ENCODE assay signal across 8 mouse cellular contexts in the genomic region with DNA sequence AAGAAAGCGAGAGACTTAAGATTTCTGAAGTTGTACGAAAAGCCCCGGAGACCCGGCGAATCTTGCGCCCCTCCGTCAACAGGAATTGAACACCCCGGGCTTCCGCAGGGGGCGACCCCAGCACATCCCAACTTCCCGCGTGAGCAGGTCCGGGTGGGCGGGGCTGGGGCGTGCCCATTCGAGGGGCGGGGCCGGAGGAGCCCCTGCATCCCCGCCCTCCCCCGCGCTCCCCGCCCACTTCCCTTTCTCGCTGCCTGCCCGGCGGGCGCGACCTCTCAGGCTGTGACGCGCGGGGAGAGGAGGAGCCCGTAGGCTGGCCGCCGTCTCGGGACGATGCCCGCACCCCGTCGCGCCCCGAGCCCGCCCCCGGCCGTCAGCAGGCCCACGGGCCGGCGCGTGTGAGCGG.
DNase-seq lines count a peak whose midpoint lies in the region; ATAC-seq and TF ChIP-seq lines count a peak whose summit lies in the region.

No protein-coding gene starts in this region.

- WGBS in forebrain, embryonic 14.5 days, result 2% methylated on average over 33 of the region's 48 CpGs
- under 1% methylated on average over 44 of the region's 48 CpGs for WGBS in lung, adult 2 months
- under 1% methylated on average over 37 of the region's 48 CpGs for WGBS in neural tube, embryonic 15.5 days

- peak overlapping the region; percentile 56 for H3K27ac ChIP-seq in forebrain, embryonic 14.5 days (ENCODE audit: low read depth, low read length)
- H3K27ac ChIP-seq in neural tube, embryonic 15.5 days (replicated peaks), result peak overlapping the region; percentile 72

- ATAC-seq in G1E (ENCODE audit: extremely low read depth, insufficient number of reproducible peaks, low FRiP score, poor library complexity, severe bottlenecking), result peak; percentile 95
- ATAC-seq in forebrain, embryonic 14.5 days, result peak; percentile 95
- peak; percentile 84 for ATAC-seq in neural tube, embryonic 15.5 days (ENCODE audit: low FRiP score)

- TF ChIP-seq POLR2A in lung, adult 2 months (IDR thresholded peaks at IDR 0.05; ENCODE audit: borderline replicate concordance, extremely low read depth, low read depth, low read length), result no peak

- H3K4me1 ChIP-seq in G1E (ENCODE audit: insufficient read depth, low read depth, low read length), result peaks cover 29% of the 10 kb centered on the region
- peaks cover 2% of the 10 kb centered on the region; the same call in 1 of the 2 replicates for H3K4me1 ChIP-seq in forebrain, embryonic 14.5 days (ENCODE audit: control insufficient read depth, insufficient read depth, low read length)
- no peaks in the 10 kb centered on the region; the same call in 1 of the 2 replicates for H3K4me1 ChIP-seq in lung, adult 2 months (ENCODE audit: control insufficient read depth, insufficient read depth, low read length)
- H3K4me1 ChIP-seq in neural tube, embryonic 15.5 days, result peaks cover 29% of the 10 kb centered on the region

- H3K36me3 ChIP-seq in G1E (replicated peaks), result peaks cover 8% of the 10 kb centered on the region
- no peaks in the 10 kb centered on the region for H3K36me3 ChIP-seq in forebrain, embryonic 14.5 days (ENCODE audit: control insufficient read depth, insufficient read depth, low read length)
- H3K36me3 ChIP-seq in neural tube, embryonic 15.5 days, result no peaks in the 10 kb centered on the region

- no peak for TF ChIP-seq CTCF in G1E (IDR thresholded peaks at IDR 0.05; ENCODE audit: low read depth, low read length)
- no peak for TF ChIP-seq CTCF in lung, adult 2 months (IDR thresholded peaks at IDR 0.05; ENCODE audit: insufficient read depth, low read length)

- intact Hi-C loops in heart, postnatal 25 days (cut with DNase I), result no loop called here

- peak; percentile 99 for DNase-seq in G1E (ENCODE audit: low spot score)
- DNase-seq in cerebellum, adult 11 months, result peak; percentile 50
- DNase-seq in forebrain, embryonic 14.5 days (ENCODE audit: low spot score), result peak; percentile 92
- DNase-seq in heart, postnatal 25 days (ENCODE audit: low spot score), result peak; percentile 85
- DNase-seq in layer of hippocampus, adult 18-20 months (ENCODE audit: low spot score in 2 of 2), result peak; percentile 54 to 67
- DNase-seq in lung, adult 2 months, result peak; percentile 83
- DNase-seq in testis, postnatal 14 days (ENCODE audit: low spot score), result peak; percentile 91

- H3K4me3 ChIP-seq in G1E (ENCODE audit: low read depth, low read length), result peak overlapping the region; percentile 88
- H3K4me3 ChIP-seq in forebrain, embryonic 14.5 days (ENCODE audit: low read depth, low read length), result peak overlapping the region; percentile 64
- peak overlapping the region; percentile 77 for H3K4me3 ChIP-seq in lung, adult 2 months (replicated peaks; ENCODE audit: extremely low read depth, low read depth, low read length)
- H3K4me3 ChIP-seq in neural tube, embryonic 15.5 days (replicated peaks), result peak overlapping the region; percentile 59

- H3K27me3 ChIP-seq in G1E (ENCODE audit: insufficient read depth, low read length), result peaks cover 4% of the 10 kb centered on the region; the same call in 1 of the 2 replicates
- no peaks in the 10 kb centered on the region for H3K27me3 ChIP-seq in forebrain, embryonic 14.5 days (replicated peaks; ENCODE audit: control insufficient read depth, insufficient read depth, low read length)
- H3K27me3 ChIP-seq in neural tube, embryonic 15.5 days (replicated peaks), result no peaks in the 10 kb centered on the region

- no peaks in the 10 kb centered on the region for H3K9me3 ChIP-seq in G1E (replicated peaks)
- H3K9me3 ChIP-seq in forebrain, embryonic 14.5 days (replicated peaks; ENCODE audit: control insufficient read depth, low read length), result no peaks in the 10 kb centered on the region
- H3K9me3 ChIP-seq in neural tube, embryonic 15.5 days (replicated peaks), result no peaks in the 10 kb centered on the region

- peak overlapping the region; percentile 66 for H3K4me2 ChIP-seq in forebrain, embryonic 14.5 days (ENCODE audit: low read length)
- H3K4me2 ChIP-seq in neural tube, embryonic 15.5 days, result peak overlapping the region; percentile 97

- peak overlapping the region; percentile 77 for H3K9ac ChIP-seq in forebrain, embryonic 14.5 days (ENCODE audit: low read length)
- peak overlapping the region; percentile 63 for H3K9ac ChIP-seq in neural tube, embryonic 15.5 days (replicated peaks)

Comparison
In these comparisons a context has a peak if more than half of its experiments do, and no peak if none do; other contexts are left out.
1. Peak in every context shown above with its lines: DNase-seq, ATAC-seq, H3K4me3 ChIP-seq and H3K27ac ChIP-seq.